Mouse (Mus musculus): Measurements from ENCODE around the gene Qrfpr.
A peak's percentile ranks its signal among the peaks of the same experiment; 100 is the strongest.

Gene Qrfpr

DNA sequence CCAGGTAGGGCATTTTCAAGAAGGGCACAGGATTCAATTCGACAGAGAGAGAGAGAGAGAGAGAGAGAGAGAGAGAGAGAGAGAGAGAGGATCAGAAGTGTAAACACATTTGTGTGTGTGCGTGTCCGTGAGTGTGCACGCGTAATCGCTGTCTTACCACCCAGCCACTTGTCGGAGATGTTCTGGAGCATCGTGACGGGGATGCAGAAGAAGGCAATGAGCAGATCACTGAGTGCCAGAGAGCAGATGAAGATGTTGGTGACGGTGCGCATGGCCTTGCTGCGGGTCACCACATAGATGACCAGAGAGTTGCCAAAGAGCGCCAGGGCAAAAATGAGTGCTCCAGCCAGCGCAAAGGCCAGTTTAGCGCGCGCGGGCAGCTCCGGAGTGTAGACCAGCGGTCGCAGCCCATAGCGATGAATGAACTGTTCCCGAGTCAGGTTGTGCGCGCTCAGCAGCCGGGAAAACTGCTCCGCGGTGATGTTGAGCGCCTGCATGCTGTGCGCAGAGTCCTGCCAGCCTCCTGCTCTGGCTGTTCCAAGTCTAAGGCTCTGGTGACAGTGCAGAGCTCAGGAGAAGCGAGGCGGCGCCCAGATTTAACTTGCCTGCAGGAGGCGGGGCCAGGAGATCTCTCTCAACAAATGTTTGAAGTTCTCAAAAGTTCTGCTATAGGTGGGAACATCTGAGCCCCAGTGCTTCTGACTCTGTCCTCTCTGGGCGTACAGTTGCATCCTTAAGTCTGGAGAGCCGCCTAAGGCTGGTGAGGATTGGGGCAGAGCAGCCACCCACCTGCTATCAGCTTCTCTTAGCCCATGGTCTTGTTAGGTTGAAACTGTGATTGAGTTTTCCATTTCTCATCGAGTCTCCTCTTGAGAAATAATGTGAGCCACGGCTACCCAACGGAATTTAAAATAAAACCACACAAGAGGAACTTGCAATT, at the start of gene Qrfpr:
Qrfpr (minus strand) TSS at position 571 of the 940 bp plus-strand sequence.
- no peak for DNase-seq

- DNase-seq = no peak
Measured at GRCm38 (mm10) chr3:36263873-36264272, 41.8 kb upstream of the Qrfpr start.

GRCm38 (mm10) chr3:36263265-36263664, 41.2 kb upstream of the Qrfpr start:
- DNase-seq = no peak

DNA sequence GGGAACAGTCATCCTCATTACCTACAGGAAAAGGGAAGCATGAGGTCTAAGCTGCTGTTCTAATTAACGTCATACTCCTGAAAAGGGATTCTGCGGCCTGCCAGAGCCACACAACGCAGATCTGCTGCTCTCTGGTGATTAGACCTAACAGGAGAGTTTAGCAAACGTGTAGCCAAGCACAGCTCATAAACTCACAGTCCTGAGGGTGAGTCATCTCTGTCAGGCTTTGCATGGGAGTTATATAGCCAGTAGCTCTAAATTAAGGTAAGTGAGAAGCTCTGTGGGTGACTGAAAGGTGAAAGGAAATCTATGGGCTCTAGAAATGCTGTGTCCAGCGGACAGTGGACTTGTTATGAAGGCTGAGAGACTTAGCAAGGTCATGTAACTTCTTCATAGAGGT, 28.5 kb upstream of the Qrfpr start:
- no peak for DNase-seq

DNA sequence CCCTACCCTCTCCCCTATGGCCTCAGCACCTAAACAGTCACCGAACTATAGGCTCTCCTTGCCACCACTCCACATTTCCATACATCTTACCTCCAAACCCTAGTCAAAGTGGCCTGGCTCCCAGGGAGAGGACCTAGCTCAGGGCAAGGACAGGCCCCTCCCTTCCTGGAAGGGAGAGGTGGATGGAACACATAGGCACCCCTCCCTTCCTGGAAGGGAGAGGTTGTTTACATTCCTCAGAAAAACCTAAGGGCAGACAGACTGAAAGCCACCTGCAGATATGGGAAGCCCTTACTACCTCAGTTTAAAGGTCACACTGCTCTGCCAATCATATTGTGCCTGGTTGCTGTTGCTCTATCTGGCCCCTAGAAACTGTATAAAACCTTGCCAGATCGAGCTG, 26.3 kb upstream of the Qrfpr start:
- no peak for DNase-seq

DNA sequence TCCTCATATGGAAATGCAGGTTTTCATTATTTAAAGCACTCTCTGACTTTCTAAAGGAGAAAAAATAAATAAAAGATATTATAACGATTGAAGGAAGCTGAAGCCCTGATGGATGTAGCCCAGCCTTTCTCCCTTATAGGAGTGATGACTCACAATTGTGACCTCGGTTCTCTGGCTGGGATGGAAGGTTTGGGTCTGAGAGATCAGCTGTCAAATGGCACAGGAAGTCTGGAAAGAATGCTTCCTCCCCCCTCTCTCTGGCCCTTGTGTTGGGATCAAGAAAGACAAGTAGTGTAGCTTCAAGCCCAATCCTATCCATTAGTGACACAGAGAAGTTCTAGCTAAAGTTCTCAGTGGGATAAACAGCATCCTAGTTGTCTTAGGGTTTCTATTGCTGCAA, 7.8 kb upstream of the Qrfpr start:
- DNase-seq = no peak

DNA sequence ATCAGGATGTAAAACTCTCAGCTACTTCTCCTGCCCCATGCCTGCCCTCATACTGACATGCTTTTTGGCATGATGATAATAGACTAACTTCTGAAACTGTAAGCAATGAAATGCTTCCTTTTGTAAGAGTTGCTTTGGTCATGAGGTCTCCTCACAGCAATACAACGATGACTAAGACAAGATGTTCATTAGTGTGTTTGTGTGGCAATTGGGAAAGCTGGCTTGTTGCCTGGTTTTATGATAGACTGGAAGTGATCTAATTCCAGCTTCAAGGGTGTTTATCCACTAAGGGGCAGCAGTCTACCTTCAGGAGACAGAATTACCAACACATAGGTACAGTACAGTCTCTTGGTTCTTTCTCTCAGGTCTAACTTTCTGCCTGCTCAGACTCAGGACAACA, 5.1 kb upstream of the Qrfpr start:
- no peak for DNase-seq

DNA sequence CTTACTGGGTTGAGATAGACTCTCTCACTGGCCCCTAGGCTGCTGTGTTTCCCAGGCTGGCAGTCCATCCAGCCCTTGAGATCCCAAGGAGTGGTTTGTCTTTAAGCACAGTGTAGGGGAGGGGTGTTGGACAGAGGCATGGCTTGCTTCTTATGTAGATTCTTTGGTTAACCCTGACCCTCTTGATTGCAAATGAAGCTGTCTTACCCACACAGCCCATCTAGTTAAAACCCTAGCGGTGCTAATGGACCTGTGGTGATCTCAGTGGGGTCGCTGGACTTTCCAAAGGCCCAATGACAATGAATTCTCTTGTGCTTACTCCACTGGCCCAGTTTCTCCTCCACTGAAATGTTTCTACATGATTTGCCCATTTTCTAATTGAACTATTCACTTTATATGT, 1.2 kb upstream of the Qrfpr start:
- DNase-seq = no peak

GRCm38 (mm10) chr3:36212758-36213157, 9.4 kb downstream of the Qrfpr start:
- no peak for DNase-seq

DNA sequence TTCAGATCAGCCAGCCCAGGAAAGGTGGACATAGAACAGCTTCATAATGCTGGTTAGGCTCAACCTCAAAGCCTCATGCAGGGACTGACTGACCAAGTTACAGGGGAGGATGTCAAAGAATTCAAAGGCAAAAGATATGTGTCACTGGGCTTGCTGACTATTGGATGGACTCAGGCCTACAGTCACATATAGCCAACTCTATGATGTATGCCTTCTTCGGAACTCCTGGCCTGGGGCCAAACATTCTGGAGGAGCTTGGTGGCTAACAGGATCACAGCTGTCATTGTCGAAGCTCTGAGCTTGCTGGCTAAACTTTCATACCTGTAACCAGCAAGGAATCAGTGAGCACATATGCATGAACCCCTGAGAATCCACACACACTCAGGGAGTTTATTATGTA, 11.2 kb downstream of the Qrfpr start:
- DNase-seq = no peak

DNA sequence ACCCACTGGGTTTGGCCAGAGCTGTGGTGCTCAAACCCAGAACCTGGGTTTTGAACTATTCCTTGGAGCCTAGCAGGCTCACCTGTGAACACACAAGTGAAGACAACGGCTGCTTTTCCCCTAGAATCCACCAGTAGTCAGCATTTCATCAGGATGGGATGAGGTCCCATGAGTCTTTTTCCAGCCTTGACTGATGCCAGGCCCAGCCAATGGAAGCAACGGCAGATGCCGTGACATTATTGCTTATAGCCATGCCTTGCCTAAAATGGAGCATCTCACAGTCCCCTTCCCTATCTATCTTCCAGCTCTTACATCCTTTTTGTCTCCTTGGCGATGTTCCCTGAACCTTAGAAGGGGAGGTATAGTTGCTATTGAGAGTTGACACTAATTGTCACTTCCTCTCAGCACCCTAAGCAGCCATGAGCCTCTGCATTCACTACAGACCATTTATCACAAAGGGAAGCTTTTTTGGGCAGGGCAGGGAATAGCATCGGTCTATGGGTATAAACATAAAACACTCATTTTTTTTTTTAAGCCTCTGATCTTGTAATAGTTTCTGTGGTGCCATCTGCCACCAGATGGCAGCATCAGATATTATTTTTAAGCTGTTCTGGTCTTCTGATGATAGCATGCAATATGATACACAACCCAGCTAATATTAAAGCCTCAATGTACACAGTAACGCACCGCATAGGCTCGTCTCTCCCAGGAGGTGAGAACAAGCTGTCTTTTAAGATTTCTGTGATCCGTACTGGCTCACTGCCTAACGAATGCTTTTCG, 12.1 kb downstream of the Qrfpr start:
- peak; percentile 61 for DNase-seq

- no peak for DNase-seq
Measured at GRCm38 (mm10) chr3:36207520-36208264, 14.4 kb downstream of the Qrfpr start.

GRCm38 (mm10) chr3:36202932-36203331, 19.2 kb downstream of the Qrfpr start:
- DNase-seq = peak; percentile 6

GRCm38 (mm10) chr3:36201098-36201497, 21.0 kb downstream of the Qrfpr start:
- no peak for DNase-seq

- no peak for DNase-seq
Measured at GRCm38 (mm10) chr3:36189243-36189642, 32.9 kb downstream of the Qrfpr start.

- no peak for DNase-seq
Measured at GRCm38 (mm10) chr3:36186510-36186909, 35.6 kb downstream of the Qrfpr start.

DNA sequence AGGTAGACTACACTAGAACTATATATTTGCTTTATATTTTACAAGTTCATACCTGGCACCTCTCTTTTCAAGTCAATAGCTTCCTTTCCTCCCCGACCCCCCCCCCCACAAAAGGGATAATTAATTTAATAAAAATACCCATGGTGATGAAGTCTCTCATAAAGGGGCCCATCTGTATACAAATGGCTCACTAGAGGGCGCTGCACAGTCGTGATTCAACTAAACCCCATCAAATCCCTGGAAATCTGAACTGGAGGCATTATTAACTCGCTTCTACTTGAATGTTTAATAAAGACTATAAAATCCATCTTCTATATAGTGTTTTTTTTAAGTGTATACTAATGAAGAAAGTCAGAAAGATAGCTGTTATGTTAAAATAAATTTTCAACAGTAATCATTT, 40.6 kb downstream of the Qrfpr start:
- peak; percentile 74 for DNase-seq

DNA sequence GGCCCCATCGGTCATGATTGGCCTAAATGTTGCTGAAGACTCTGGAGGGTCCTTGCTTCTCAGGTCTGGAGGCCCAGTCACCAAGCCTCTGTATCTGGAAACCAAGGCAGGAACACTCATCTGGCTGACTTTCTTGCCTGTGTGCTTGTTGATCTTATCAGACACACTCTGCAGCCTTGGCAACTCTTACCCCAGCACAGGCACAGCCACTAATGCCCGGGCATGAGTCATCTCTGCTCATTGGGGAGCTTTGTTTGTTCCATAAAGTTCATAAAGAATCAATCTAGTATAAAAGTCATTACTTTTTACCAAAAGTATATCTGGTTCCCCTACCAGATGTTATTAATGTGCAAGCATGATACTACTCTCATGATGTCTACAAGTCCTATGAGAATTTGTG, 48.4 kb downstream of the Qrfpr start:
- DNase-seq = no peak

- no peak for DNase-seq
Measured at GRCm38 (mm10) chr3:36171348-36171747, 50.8 kb downstream of the Qrfpr start.

GRCm38 (mm10) chr3:36170670-36171210, 51.4 kb downstream of the Qrfpr start:
- no peak for DNase-seq

GRCm38 (mm10) chr3:36155268-36155667, 66.8 kb downstream of the Qrfpr start:
- no peak for DNase-seq

- DNase-seq = peak; percentile 96
Measured at GRCm38 (mm10) chr3:36150934-36151686, 71.0 kb downstream of the Qrfpr start, which contains the start of gene D3Ertd254e. Gene D3Ertd254e, plus strand, starts transcription at chr3:36151017.

Measured in lung, postnatal 36 days (tissue).